Mouse (Mus musculus) heart, adult 2 months (tissue): ENCODE measurements around the gene Setd6.

Experiments
- CTCF ChIP-seq: fragments of 200-600 bp; IDR thresholded peaks from 2 replicates; pipeline ENCODE4 v1.8.1; 2022; ENCODE audit warnings: antibody characterized with exemption, mild to moderate bottlenecking, moderate library complexity
- EP300 ChIP-seq: fragments of 200-500 bp; IDR thresholded peaks from 2 replicates; pipeline ENCODE4 v1.6.1; 2011; ENCODE audit warnings: low read depth, low read length, control low read depth; ENCODE audit not compliant: insufficient read depth
- POLR2A ChIP-seq: fragments of 200-500 bp; IDR thresholded peaks from 2 replicates; pipeline ENCODE4 v1.6.1; 2011; ENCODE audit warnings: mild to moderate bottlenecking, low read depth, low read length, control low read depth; ENCODE audit not compliant: insufficient read depth

- TF ChIP-seq POLR2A (no peak), CTCF (no peak), EP300 (no peak)
Measured at GRCm38 (mm10) chr8:95704538-95704937, 11.1 kb upstream of the Setd6 start.
